Mouse (Mus musculus): Measurements from ENCODE around the gene Clmn. TPM values are rescaled to one million over a fixed set of nuclear protein-coding genes. Genes with fewer than 3 reads are reported as not detected.
A peak's percentile ranks its signal among the peaks of the same experiment; 100 is the strongest.

Gene Clmn
- total RNA-seq, 2 experiments from 2014 or later, result 2.6 to 3.2 TPM

DNA sequence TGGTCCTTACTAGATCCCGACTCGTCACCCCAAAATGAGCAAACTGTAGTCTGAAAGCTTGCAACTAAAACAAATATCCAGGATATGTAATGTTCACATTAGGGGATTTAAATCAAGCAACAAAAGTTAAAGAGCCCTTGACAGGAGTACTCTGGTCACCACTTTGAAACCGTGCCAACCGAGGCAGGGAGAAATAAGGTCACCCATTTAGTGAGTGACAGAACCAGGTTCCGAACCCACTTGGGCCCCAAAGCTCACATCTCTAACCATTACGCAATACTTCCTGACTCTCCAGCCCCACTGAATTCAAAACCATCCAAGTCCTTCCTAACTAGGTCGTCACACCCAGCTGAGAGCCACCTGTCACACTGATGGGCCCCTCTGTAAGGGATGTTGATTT is 46.8 kb downstream of the Clmn start:
- H3K27ac ChIP-seq, result no peak overlapping the region
- DNase-seq, result no peak

DNA sequence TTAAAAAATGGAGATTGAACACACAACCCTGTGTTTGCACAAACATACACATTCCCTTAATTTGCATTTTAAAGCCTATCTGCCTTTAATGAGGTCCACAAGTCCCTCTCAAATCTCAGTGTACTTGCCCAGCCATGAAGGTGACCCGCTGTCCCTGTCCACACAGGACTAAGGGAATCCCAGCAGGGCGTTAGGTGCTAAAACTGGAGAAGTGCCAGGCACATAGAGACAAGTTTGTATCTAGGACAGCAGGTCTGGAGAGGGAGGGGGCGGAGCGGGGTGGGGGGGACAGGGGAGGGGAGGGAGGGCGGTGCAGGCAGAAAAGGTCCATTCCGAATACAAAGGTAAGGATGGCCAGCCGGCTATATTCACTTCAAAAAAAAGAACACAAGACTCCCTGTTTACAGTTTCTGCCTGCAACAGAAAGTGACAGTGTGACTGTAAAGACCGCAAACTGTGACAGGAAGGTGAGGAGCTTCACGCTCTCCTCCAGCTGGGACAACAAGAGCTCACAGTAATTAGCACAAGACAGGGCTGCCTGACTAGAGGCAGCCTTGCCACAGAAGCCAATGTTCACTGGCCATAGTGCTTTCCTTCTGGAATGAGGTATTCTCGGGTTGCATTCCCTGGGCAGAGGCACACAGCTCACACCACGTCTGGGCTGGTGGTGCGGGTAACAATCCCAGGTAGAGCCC is 47.6 kb downstream of the Clmn start:
- intact Hi-C loops (cut with DNase I), result loop anchor here (5.0 to 10.0 kb wide), 2 partner anchors 65 to 373 kb away; partner anchors contain the start of gene Dicer1
- H3K4me3 ChIP-seq, result no peak overlapping the region

More for the DNA sequence above, 46.8 kb downstream of the Clmn start:
- no peak overlapping the region for H3K4me3 ChIP-seq
- intact Hi-C loops (cut with DNase I), result loop anchor here (5.0 to 10.0 kb wide), 2 partner anchors 66 to 373 kb away; partner anchors contain the start of gene Dicer1
- no peak for TF ChIP-seq CTCF (IDR thresholded peaks at IDR 0.05)

DNA sequence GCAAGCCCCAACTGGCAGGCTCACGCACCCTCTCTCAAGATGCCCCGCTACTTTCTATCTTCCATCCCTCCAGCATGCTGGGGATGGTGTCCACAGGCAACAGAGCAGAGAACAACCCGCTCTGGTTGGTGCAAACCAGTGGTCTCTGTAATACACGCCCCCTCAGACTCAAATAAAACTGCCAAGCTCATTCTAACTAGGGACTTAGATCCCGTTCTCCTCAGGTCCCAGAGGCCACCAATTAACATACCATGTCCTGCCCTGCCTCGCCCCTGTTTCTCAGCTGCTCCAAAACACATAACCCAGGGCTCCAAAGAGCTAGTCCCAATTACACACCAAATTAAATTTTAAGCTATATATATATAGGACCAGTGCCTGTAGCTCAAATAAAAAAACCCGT is 50.6 kb downstream of the Clmn start:
- intact Hi-C loops (cut with DNase I), result loop anchor here (10.0 kb wide), 1 partner anchor 369 kb away; no protein-coding TSS in a partner anchor
- no peak for DNase-seq

More for the DNA sequence above, 47.6 kb downstream of the Clmn start:
- no peak for TF ChIP-seq CTCF (IDR thresholded peaks at IDR 0.05)
- peak; percentile 45 for DNase-seq
- H3K27ac ChIP-seq, result peak overlapping the region; percentile 35; the same call in 1 of the 2 replicates

DNA sequence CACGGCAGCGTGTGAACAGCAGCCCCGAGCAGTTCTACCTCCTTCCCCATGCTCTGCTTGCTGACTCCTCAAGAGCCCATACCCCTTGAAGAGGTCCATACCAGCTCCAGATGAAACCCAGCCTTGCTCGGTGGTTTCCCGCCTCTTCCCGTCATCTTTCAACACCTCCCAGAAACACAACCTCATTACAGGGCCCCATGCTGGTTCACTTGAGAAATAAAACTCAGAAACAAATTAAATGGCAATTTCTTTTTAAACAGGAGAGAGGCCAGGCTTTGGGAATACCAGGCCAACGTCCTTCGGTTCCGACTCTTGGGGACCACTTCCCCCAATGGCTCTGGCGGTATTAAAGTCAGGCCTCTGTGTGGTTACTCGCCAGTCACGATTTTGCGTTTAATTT is 51.1 kb downstream of the Clmn start:
- no peak for TF ChIP-seq CTCF (IDR thresholded peaks at IDR 0.05)
- no peak for DNase-seq
- intact Hi-C loops (cut with DNase I), result loop anchor here (10.0 kb wide), 1 partner anchor 369 kb away; no protein-coding TSS in a partner anchor

More for the DNA sequence above, 50.6 kb downstream of the Clmn start:
- Histone ChIP-seq H3K27ac (no peak overlapping the region), H3K4me3 (no peak overlapping the region)
- TF ChIP-seq CTCF (IDR thresholded peaks at IDR 0.05), result no peak

DNA sequence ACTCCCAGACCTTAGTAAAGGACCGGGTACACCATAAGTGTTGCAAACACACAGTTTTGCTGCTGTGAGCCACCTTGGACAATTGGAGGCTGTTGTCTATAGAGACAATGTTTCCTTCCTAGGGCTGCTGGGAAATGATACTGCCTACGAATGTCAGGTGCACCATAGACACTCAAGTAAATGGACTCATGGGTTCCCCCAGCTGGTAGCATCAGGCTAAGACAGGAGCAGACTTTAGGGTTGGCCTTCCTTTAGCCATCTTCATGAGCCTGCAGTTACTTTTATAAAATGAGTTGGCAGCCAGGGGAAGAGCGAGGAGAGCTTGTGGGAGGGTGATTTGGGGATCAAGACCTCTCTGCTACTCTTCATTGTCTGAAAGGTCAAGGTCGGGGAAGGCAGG is 52.2 kb downstream of the Clmn start:
- DNase-seq, result no peak
- H3K27ac ChIP-seq, result no peak overlapping the region
- intact Hi-C loops (cut with DNase I), result loop anchor here (10.0 kb wide), 1 partner anchor 368 kb away; no protein-coding TSS in a partner anchor
- H3K4me3 ChIP-seq, result no peak overlapping the region
- peak; percentile 55 for TF ChIP-seq CTCF (IDR thresholded peaks at IDR 0.05)

More for the DNA sequence above, 51.1 kb downstream of the Clmn start:
- Histone ChIP-seq H3K27ac (no peak overlapping the region), H3K4me3 (no peak overlapping the region)

DNA sequence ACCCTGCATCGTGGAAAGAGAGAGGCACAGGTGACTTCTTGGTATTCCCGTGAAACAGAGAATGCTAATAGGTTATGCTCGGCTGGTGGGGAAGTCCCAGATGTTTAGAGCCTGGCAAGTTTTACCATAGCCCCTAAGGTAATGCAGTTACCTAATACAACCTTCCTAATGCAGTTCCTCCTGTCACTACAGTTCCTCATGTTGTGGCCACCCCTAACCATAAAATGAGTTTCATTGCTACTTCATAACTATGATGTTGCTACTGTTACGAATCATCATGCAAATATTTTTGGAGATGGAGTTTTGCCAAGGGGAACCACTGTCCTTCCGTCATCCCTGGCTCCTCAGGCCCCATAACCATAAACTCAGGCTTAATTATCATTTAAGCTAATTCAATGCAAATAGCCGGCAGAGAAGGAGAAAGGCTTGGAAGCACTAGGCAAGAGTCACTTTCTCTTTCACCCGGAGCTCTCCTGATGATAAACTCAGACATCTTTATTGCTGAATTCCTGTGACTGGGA is 53.9 kb downstream of the Clmn start:
- H3K27ac ChIP-seq, result no peak overlapping the region
- DNase-seq, result no peak
- intact Hi-C loops (cut with DNase I), result loop anchor here (10.0 kb wide), 1 partner anchor 366 kb away; no protein-coding TSS in a partner anchor
- H3K4me3 ChIP-seq, result no peak overlapping the region
- TF ChIP-seq CTCF (IDR thresholded peaks at IDR 0.05), result no peak

DNA sequence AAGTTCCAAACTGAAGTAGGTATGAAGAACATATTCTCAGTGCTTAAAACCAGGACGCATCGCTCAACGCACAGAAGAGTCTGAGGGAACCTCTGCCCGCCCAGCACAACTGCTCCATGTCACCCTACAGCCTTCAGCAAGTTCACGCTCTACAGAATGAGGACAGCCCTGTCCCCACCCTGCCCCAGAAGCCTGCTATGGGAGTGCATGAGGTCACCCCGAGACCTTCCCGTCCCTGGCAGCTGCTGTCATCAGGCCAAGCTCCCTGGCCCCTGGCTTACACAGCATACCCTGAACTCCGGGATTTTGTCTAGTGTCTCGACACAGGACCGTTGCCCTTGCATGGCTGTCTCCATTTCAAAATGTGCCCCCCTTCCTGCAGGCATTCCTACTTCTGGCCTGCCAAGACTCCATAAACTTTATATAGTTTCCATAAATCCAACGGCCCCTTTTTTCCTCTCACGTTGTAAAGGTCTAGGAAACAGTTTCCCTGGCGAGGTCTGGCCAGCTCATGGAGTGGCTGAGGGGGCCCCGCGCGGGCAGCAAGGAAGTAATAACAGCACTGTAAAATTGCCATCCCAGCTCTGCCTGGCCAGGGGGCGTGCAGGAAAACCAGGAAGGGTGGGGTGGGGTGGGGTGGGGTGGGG is 56.3 kb downstream of the Clmn start:
- Histone ChIP-seq H3K27ac (no peak overlapping the region), H3K4me3 (no peak overlapping the region)
- DNase-seq, result peak; percentile 43
- intact Hi-C loops (cut with DNase I), result no loop called here
- TF ChIP-seq CTCF (IDR thresholded peaks at IDR 0.05), result no peak

DNA sequence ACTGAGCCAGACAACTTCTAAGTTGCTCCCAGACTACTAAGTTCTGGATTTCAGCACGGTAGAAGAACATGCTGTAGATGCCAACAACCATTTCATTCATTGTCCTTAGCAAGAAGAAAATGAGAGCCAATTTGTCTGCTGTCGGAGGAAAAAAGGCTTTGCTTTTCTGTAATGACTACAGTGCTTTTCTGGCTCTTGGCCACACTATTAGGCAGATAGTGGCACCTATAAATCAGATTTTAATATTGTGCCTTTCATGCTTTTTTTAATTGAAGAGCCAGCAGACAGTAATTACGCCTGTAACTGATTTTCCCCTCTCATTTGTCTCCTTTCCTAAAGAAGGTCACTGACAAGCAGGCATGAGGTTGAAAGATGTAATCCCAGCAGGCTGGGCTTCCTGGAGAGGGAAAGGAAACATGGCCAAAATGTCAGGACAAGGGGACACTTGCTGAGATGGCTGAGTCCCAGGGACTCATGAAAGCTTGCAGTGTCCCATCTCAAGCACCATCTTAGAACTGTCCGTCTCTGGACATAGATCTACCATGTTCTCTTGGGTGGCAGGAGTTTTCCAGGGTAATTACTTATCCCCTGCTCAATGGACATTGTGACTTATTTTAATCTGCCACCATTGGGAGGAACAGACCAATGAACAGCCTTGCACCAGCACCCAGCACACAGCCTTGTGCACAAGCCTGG is 58.0 kb downstream of the Clmn start:
- TF ChIP-seq CTCF (IDR thresholded peaks at IDR 0.05), result no peak
- intact Hi-C loops (cut with DNase I), result no loop called here
- H3K27ac ChIP-seq, result no peak overlapping the region
- no peak overlapping the region for H3K4me3 ChIP-seq
- DNase-seq, result no peak

DNA sequence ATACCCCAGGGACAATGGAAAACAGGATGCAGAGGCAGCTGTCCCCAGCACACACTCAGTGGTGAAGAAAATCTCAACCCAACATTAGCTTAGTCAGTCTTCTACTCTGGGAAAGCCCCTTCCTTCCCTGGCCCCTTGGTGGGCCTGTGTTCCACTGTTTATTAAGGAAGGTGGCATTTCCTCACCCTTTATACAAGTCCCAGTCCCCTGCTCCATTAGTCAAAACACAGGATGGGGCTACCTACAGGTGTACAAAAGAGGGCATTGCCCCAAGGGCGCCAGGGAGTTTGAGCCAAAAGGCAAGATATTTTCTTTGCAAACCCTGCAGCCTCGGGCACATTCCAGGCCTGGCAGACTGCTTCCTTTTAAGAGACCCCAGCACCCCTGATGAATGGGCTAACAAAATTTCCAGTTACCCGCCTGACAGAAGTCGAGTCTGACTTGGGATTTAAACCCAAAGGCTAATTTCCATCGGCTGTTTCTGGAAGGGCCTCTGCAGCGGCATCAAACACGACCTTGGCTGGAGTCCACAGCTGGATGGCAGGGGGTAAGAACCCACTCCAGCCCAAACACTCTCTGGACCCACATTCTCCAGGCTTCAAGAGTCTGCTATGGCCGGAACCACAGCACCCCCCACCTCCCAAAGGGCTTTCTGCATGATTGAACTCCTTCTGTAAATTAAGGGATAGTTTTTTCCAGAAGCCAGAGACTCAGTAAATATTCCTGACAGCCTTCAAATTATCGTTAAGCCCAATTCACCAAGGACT is 63.2 kb downstream of the Clmn start:
- no peak overlapping the region for H3K4me3 ChIP-seq
- no peak for DNase-seq
- H3K27ac ChIP-seq, result no peak overlapping the region
- intact Hi-C loops (cut with DNase I), result no loop called here
- no peak for TF ChIP-seq CTCF (IDR thresholded peaks at IDR 0.05)

GRCm38 (mm10) chr12:104799365-104799764 is 65.5 kb downstream of the Clmn start:
- intact Hi-C loops (cut with DNase I), result no loop called here
- DNase-seq, result no peak
- peak; percentile 45 for TF ChIP-seq CTCF (IDR thresholded peaks at IDR 0.05)
- H3K4me3 ChIP-seq, result no peak overlapping the region
- H3K27ac ChIP-seq, result no peak overlapping the region

DNA sequence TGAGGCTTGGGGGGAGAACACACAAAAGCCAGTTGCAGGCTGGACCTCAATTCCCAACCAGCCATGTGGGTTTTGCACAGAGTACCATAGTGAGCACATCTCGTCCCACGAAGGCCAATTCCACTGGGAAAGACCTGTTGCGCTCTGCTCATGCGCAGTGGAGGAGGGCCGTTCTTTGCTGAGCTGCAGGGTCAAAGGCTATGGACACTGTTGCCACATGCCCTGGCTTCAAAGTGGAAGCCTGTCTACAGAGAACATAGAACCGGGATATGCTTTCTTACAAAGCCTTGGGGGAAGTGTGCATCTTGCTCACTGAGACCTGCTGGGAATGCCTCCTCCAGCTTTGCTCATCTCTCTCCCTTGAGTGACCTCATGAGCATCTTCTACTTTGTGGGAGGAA is 67.0 kb downstream of the Clmn start:
- DNase-seq, result no peak
- Histone ChIP-seq H3K27ac (no peak overlapping the region), H3K4me3 (no peak overlapping the region)
- intact Hi-C loops (cut with DNase I), result no loop called here
- no peak for TF ChIP-seq CTCF (IDR thresholded peaks at IDR 0.05)
